Mouse (Mus musculus) heart, postnatal 0 days (tissue): ENCODE measurements around the gene Cd79b. TPM values are rescaled to one million over a fixed set of nuclear protein-coding genes. Genes with fewer than 3 reads are reported as not detected.

ENCODE experiments used
- ATAC-seq: fragments of 200-750 bp; cut with Nextera tagmentation; 2 replicates; pipeline ENCODE4 v1.8.0; 2017; ENCODE audit warnings: low read depth, moderate number of reproducible peaks, moderate library complexity; ENCODE audit not compliant: insufficient read depth
- DNase-seq: peaks from one replicate; pipeline ENCODE4 v3.0.0-alpha.2; 2016; ENCODE audit warnings: low spot score
- H3K27ac ChIP-seq: fragments of 300-500 bp; sonication (generic); 2 replicates; pipeline ENCODE4 v1.5.1; 2014; ENCODE audit warnings: low read depth, mild to moderate bottlenecking
- H3K27me3 ChIP-seq: fragments of 300-500 bp; sonication (generic); 2 replicates; pipeline ENCODE4 v1.6.1; 2014; ENCODE audit warnings: low read length, mixed read lengths; ENCODE audit not compliant: control insufficient read depth, insufficient read depth
- H3K36me3 ChIP-seq: fragments of 300-500 bp; sonication (generic); replicated peaks from 2 replicates; pipeline ENCODE4 v1.6.1; 2014; ENCODE audit warnings: low read length, mixed read lengths; ENCODE audit not compliant: control insufficient read depth, insufficient read depth
- H3K4me1 ChIP-seq: fragments of 300-500 bp; sonication (generic); 2 replicates; pipeline ENCODE4 v1.6.1; 2014; ENCODE audit warnings: antibody characterized with exemption; ENCODE audit not compliant: control insufficient read depth, insufficient read depth
- H3K4me2 ChIP-seq: fragments of 300-500 bp; sonication (generic); 2 replicates; pipeline ENCODE4 v1.6.1; 2014; ENCODE audit warnings: low read depth, mild to moderate bottlenecking, low read length, moderate library complexity
- H3K4me3 ChIP-seq: fragments of 300-500 bp; sonication (generic); 2 replicates; pipeline ENCODE4 v1.5.1; 2014; ENCODE audit warnings: low read depth, low read length
- H3K9ac ChIP-seq: fragments of 300-500 bp; sonication (generic); replicated peaks from 2 replicates; pipeline ENCODE4 v1.6.1; 2014; ENCODE audit warnings: low read depth, low read length, mixed read lengths
- H3K9me3 ChIP-seq: fragments of 300-500 bp; sonication (generic); replicated peaks from 2 replicates; pipeline ENCODE4 v1.6.1; 2016; ENCODE audit warnings: low read length; ENCODE audit not compliant: control insufficient read depth
- CTCF ChIP-seq: IDR thresholded peaks from 2 replicates; pipeline ENCODE4 v1.5.1; 2016; ENCODE audit warnings: antibody characterized with exemption, control low read depth, low read depth
- EP300 ChIP-seq: IDR thresholded peaks from 2 replicates; pipeline ENCODE4 v1.6.1; 2016; ENCODE audit warnings: antibody characterized with exemption, low read depth
- WGBS: fragments of 180-500 bp; shearing (Covaris S2); extraction: QIAGEN DNeasy Blood & Tissue Kit; methylation state at CpG from one replicate; pipeline ENCODE4 v1.1.7; 2014; 5-methylcytosine and 5-hydroxymethylcytosine counted together
- polyA plus RNA-seq: library from polyadenylated mRNA; unstranded; fragments of >200 nt; fragmentation: Nextera tagmentation; extraction: Ambion mirVana; gene quantifications from 2 replicates; pipeline ENCODE4 v1.2.1, GENCODE M21; 2015
- total RNA-seq: library from RNA; depleted of rRNA; stranded (reverse); fragments of >200 nt; gene quantifications from 2 replicates; pipeline ENCODE4 v1.2.3, GENCODE M21; 2014; ENCODE audit warnings: low replicate concordance; rRNA removed

The Cd79b gene
- total and polyA plus RNA-seq, 2 experiments from 2014 or later: 0.19 to 1.2 TPM

DNA sequence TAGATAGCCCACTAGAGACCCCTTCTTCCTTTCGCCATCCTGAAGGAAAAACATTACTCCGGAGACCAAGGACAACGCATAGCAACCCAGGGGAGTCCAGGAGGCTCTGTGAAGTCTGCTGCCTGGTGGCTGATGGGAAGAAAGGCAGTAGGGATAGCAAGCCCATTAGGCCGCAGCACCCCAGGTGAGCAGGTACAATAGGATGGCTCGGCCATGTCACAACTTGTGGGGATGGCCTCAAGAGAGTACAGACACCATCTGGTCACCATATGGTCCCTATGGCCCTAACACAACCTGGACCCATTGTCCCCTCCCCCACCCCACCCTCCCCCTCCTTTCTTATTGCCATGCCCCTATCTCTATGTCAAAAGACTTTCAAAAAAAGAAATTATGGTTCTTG, 46.7 kb downstream of the Cd79b start:
- Histone ChIP-seq H3K9me3 (no peaks in the 10 kb centered on the region), H3K4me1 (peaks cover 32% of the 10 kb centered on the region), H3K27me3 (no peaks in the 10 kb centered on the region), H3K27ac (0 out of 2 replicates have a peak overlapping the region, but pooled peaks have one; percentile 8), H3K9ac (no peak overlapping the region), H3K4me2 (no peak overlapping the region), H3K36me3 (peaks cover 45% of the 10 kb centered on the region), H3K4me3 (no peak overlapping the region)
- ATAC-seq: no peak
- 69% methylated on average over 5 of the region's 5 CpGs for WGBS
- no peak for DNase-seq
- TF ChIP-seq CTCF: no peak
- no peak for TF ChIP-seq EP300

GRCm38 (mm10) chr11:106267311-106267852, 47.2 kb downstream of the Cd79b start:
- Histone ChIP-seq H3K9ac (no peak overlapping the region), H3K4me3 (no peak overlapping the region), H3K4me2 (no peak overlapping the region), H3K4me1 (peaks cover 32% of the 10 kb centered on the region), H3K9me3 (no peaks in the 10 kb centered on the region), H3K36me3 (peaks cover 50% of the 10 kb centered on the region), H3K27me3 (no peaks in the 10 kb centered on the region), H3K27ac (0 out of 2 replicates have a peak overlapping the region, but pooled peaks have one; percentile 8)
- WGBS: 64% methylated on average over 15 of the region's 15 CpGs
- DNase-seq (no peak), ATAC-seq (no peak)
- TF ChIP-seq EP300 (no peak), CTCF (no peak)

DNA sequence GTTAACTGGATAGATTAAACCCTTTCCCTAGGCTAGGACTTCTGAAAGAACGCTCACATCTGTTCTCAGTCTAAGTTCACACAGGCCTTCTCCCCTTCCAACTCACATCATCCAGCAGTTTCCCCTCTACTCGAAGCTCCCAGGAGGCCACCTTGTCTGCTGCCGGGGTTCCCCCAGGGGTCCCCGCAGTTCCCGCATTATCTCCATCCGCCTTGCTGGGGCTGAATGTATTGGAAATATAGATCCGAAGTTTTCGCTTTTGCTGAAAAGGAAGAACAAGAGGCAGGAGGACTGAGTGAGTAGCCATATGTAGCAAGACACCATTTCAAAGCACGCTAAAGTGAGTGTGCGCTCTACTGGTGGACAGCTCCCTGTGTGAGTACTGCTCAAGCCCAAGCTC, 48.1 kb downstream of the Cd79b start:
- H3K4me3 ChIP-seq: no peak overlapping the region
- peaks cover 59% of the 10 kb centered on the region for H3K36me3 ChIP-seq
- no peak overlapping the region for H3K9ac ChIP-seq
- TF ChIP-seq EP300 (no peak), CTCF (no peak)
- H3K27me3 ChIP-seq: no peaks in the 10 kb centered on the region
- 88% methylated on average over 10 of the region's 10 CpGs for WGBS
- peaks cover 26% of the 10 kb centered on the region for H3K4me1 ChIP-seq
- H3K4me2 ChIP-seq: no peak overlapping the region
- ATAC-seq (no peak), DNase-seq (no peak)
- no peak overlapping the region for H3K27ac ChIP-seq
- H3K9me3 ChIP-seq: no peaks in the 10 kb centered on the region

DNA sequence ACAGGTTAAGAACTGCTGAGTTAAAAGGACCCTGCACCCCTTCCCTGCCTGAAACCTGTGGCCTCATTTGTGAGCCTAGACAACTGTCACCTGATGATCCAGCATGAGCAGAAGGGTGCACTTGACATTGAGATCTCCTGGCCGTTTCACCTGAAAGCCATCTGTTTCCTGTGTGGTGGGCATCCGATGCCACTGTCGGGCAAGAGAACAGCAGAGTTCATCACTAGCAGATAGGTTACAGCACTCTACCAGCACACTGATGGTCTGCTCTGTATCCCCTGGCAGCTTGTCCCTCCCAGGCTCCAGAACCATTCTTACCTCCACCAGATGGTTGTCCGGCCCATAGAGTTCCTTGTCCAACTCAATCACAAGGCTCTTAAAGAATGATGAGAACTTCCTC, 49.0 kb downstream of the Cd79b start:
- no peak for TF ChIP-seq CTCF
- TF ChIP-seq EP300: no peak
- Histone ChIP-seq H3K36me3 (peaks cover 68% of the 10 kb centered on the region), H3K9ac (no peak overlapping the region), H3K27ac (no peak overlapping the region), H3K4me1 (peaks cover 20% of the 10 kb centered on the region), H3K27me3 (no peaks in the 10 kb centered on the region), H3K9me3 (no peaks in the 10 kb centered on the region), H3K4me3 (no peak overlapping the region), H3K4me2 (no peak overlapping the region)
- DNase-seq (no peak), ATAC-seq (no peak)
- 88% methylated on average over 4 of the region's 4 CpGs for WGBS

- Histone ChIP-seq H3K9ac (no peak overlapping the region), H3K27ac (no peak overlapping the region), H3K36me3 (peaks cover 69% of the 10 kb centered on the region), H3K4me3 (no peak overlapping the region), H3K9me3 (no peaks in the 10 kb centered on the region), H3K27me3 (no peaks in the 10 kb centered on the region), H3K4me1 (peaks cover 17% of the 10 kb centered on the region), H3K4me2 (no peak overlapping the region)
- TF ChIP-seq CTCF (no peak), EP300 (no peak)
- DNase-seq (no peak), ATAC-seq (no peak)
- 91% methylated on average over 15 of the region's 15 CpGs for WGBS
These were observed 49.6 kb downstream of the Cd79b start for GRCm38 (mm10) chr11:106264988-106265387.

DNA sequence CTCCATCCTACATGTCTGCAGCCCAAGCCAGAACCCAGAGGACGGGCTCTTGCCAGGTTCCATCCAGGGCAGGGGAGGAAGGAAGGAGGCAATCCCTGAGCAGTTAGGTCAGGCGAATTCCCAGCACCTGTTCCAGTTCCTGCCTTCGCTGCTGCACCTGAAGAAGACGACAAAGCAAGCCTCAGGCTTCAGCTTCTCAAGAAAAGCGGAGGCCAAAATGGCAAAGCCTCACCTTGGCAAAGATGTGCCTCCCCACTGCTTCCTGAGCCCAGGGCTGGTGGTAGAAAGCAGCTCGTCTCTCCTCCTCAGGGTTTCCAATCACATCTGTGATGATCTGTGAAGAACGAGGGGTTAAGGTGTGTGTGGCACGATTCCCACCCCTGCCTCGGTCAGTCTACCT, 50.6 kb downstream of the Cd79b start:
- H3K4me3 ChIP-seq: no peak overlapping the region
- H3K4me1 ChIP-seq: peaks cover 12% of the 10 kb centered on the region
- no peak overlapping the region for H3K4me2 ChIP-seq
- H3K27me3 ChIP-seq: no peaks in the 10 kb centered on the region
- no peak overlapping the region for H3K27ac ChIP-seq
- H3K9ac ChIP-seq: no peak overlapping the region
- H3K9me3 ChIP-seq: no peaks in the 10 kb centered on the region
- 85% methylated on average over 9 of the region's 9 CpGs for WGBS
- DNase-seq: no peak
- no peak for ATAC-seq
- H3K36me3 ChIP-seq: peaks cover 69% of the 10 kb centered on the region
- TF ChIP-seq CTCF (no peak), EP300 (no peak)

Other genes with a start within 250 kb of the Cd79b start
- gene Taco1, start 248.7 kb downstream of the Cd79b start, total RNA-seq: 40.6 and 50.4 TPM in 2 replicates
- 14.1 and 17.4 TPM in 2 replicates for gene Taco1, start 248.7 kb downstream of the Cd79b start, polyA plus RNA-seq
- gene Map3k3, start 230.1 kb downstream of the Cd79b start, total RNA-seq: 44.0 and 71.9 TPM in 2 replicates
- 13.8 and 14.5 TPM in 2 replicates for gene Map3k3, start 230.1 kb downstream of the Cd79b start, polyA plus RNA-seq
- not detected in 2 replicates for gene Gm10840, start 153.9 kb downstream of the Cd79b start, total RNA-seq
- gene Gm10840, start 153.9 kb downstream of the Cd79b start, polyA plus RNA-seq: not detected in 2 replicates
- 8.2 and 34.8 TPM in 2 replicates for gene Limd2, start 153.9 kb downstream of the Cd79b start, total RNA-seq
- gene Limd2, start 153.9 kb downstream of the Cd79b start, polyA plus RNA-seq: 40.4 and 44.6 TPM in 2 replicates
- 12.6 and 18.7 TPM in 2 replicates for gene Strada, start 112.6 kb downstream of the Cd79b start, total RNA-seq
- gene Strada, start 112.6 kb downstream of the Cd79b start, polyA plus RNA-seq: 12.6 and 13.0 TPM in 2 replicates
- gene Ccdc47, start 98.4 kb downstream of the Cd79b start, total RNA-seq: 22.0 and 23.6 TPM in 2 replicates
- 80.6 and 89.8 TPM in 2 replicates for gene Ccdc47, start 98.4 kb downstream of the Cd79b start, polyA plus RNA-seq
- gene Ddx42, start 97.8 kb downstream of the Cd79b start, total RNA-seq: 15.8 and 17.8 TPM in 2 replicates
- gene Ddx42, start 97.8 kb downstream of the Cd79b start, polyA plus RNA-seq: 25.5 and 29.2 TPM in 2 replicates
- 21.2 and 32.7 TPM in 2 replicates for gene Ftsj3, start 58.7 kb downstream of the Cd79b start, total RNA-seq
- gene Ftsj3, start 58.7 kb downstream of the Cd79b start, polyA plus RNA-seq: 19.2 and 23.1 TPM in 2 replicates
- gene Psmc5, start 58.6 kb downstream of the Cd79b start, total RNA-seq: 45.8 and 50.8 TPM in 2 replicates
- 208 and 210 TPM in 2 replicates for gene Psmc5, start 58.6 kb downstream of the Cd79b start, polyA plus RNA-seq
- gene Smarcd2, start 41.8 kb downstream of the Cd79b start, total RNA-seq: 32.9 and 43.0 TPM in 2 replicates
- gene Smarcd2, start 41.8 kb downstream of the Cd79b start, polyA plus RNA-seq: 10.5 and 10.7 TPM in 2 replicates
- gene Tcam1, start 38.1 kb downstream of the Cd79b start, total RNA-seq: not detected in 2 replicates
- 0.04 TPM in 1 of 2 replicates, not detected in the other for gene Tcam1, start 38.1 kb downstream of the Cd79b start, polyA plus RNA-seq
- gene Gh, start 12.9 kb downstream of the Cd79b start, total RNA-seq: not detected in 2 replicates
- gene Gh, start 12.9 kb downstream of the Cd79b start, polyA plus RNA-seq: not detected in 2 replicates
- 0.70 and 0.76 TPM in 2 replicates for gene Scn4a, start 38.5 kb upstream of the Cd79b start, total RNA-seq
- 0.23 and 0.51 TPM in 2 replicates for gene Scn4a, start 38.5 kb upstream of the Cd79b start, polyA plus RNA-seq
- gene Prr29, start 50.7 kb upstream of the Cd79b start, total RNA-seq: 0.50 TPM in 1 of 2 replicates, not detected in the other
- gene Prr29, start 50.7 kb upstream of the Cd79b start, polyA plus RNA-seq: 0.49 and 0.55 TPM in 2 replicates
- 66.6 and 76.3 TPM in 2 replicates for gene Icam2, start 73.3 kb upstream of the Cd79b start, total RNA-seq
- gene Icam2, start 73.3 kb upstream of the Cd79b start, polyA plus RNA-seq: 72.9 and 74.9 TPM in 2 replicates
- gene Ern1, start 173.1 kb upstream of the Cd79b start, total RNA-seq: 5.0 and 8.1 TPM in 2 replicates
- 2.0 and 2.6 TPM in 2 replicates for gene Ern1, start 173.1 kb upstream of the Cd79b start, polyA plus RNA-seq